Mouse (Mus musculus) kidney, embryonic 14.5 days (tissue): ENCODE data around the gene 4933415F23Rik. TPM values are rescaled to one million over a fixed set of nuclear protein-coding genes. Genes with fewer than 3 reads are reported as not detected.

Experiments
- ATAC-seq: fragments of 200-750 bp; cut with Nextera tagmentation; 2 replicates; pipeline ENCODE4 v1.8.0; 2017; ENCODE audit warnings: moderate number of reproducible peaks, mild to moderate bottlenecking, moderate TSS enrichment, moderate library complexity; ENCODE audit not compliant: low FRiP score, low TSS enrichment
- H3K27ac ChIP-seq: fragments of 300-500 bp; sonication (generic); 2 replicates; pipeline ENCODE4 v1.5.1; 2014; ENCODE audit warnings: low read depth, mild to moderate bottlenecking, low read length, moderate library complexity, mixed read lengths
- H3K27me3 ChIP-seq: fragments of 300-500 bp; sonication (generic); 2 replicates; pipeline ENCODE4 v1.6.1; 2014; ENCODE audit warnings: mild to moderate bottlenecking, low read length; ENCODE audit not compliant: control insufficient read depth, insufficient read depth
- H3K36me3 ChIP-seq: fragments of 300-500 bp; sonication (generic); 2 replicates; pipeline ENCODE4 v1.6.1; 2014; ENCODE audit warnings: low read length, mixed read lengths; ENCODE audit not compliant: control insufficient read depth, insufficient read depth
- H3K4me1 ChIP-seq: fragments of 300-500 bp; sonication (generic); 2 replicates; pipeline ENCODE4 v1.6.1; 2014; ENCODE audit warnings: low read length, mixed read lengths; ENCODE audit not compliant: control insufficient read depth, insufficient read depth
- H3K4me2 ChIP-seq: fragments of 300-500 bp; sonication (generic); replicated peaks from 2 replicates; pipeline ENCODE4 v1.6.1; 2014; ENCODE audit warnings: low read depth, mild to moderate bottlenecking, low read length
- H3K4me3 ChIP-seq: fragments of 300-500 bp; sonication (generic); 2 replicates; pipeline ENCODE4 v1.5.1; 2014; ENCODE audit warnings: mild to moderate bottlenecking, low read length
- H3K9ac ChIP-seq: fragments of 300-500 bp; sonication (generic); 2 replicates; pipeline ENCODE4 v1.6.1; 2014; ENCODE audit warnings: low read depth, mild to moderate bottlenecking, low read length, moderate library complexity
- H3K9me3 ChIP-seq: fragments of 300-500 bp; sonication (generic); 2 replicates; pipeline ENCODE4 v1.6.1; 2016; ENCODE audit warnings: low read length; ENCODE audit not compliant: control insufficient read depth
- WGBS: fragments of 180-500 bp; shearing (Covaris S2); extraction: QIAGEN DNeasy Blood & Tissue Kit; methylation state at CpG from one replicate; pipeline ENCODE4 v1.1.7; 2014; 5-methylcytosine and 5-hydroxymethylcytosine counted together
- polyA plus RNA-seq: library from polyadenylated mRNA; unstranded; fragments of >200 nt; fragmentation: Nextera tagmentation; extraction: Ambion mirVana; gene quantifications from 2 replicates; pipeline ENCODE4 v1.2.1, GENCODE M21; 2014

4933415F23Rik gene
- polyA plus RNA-seq, 1 experiment from 2014 or later, result not detected

- no peak overlapping the region for H3K4me2 ChIP-seq
- H3K36me3 ChIP-seq, result no peaks in the 10 kb centered on the region
- H3K27ac ChIP-seq, result no peak overlapping the region
- no peak overlapping the region for H3K4me3 ChIP-seq
- H3K4me1 ChIP-seq, result no peaks in the 10 kb centered on the region
- no peaks in the 10 kb centered on the region for H3K9me3 ChIP-seq
- H3K9ac ChIP-seq, result no peak overlapping the region
- WGBS, result 75% methylated on average over 4 of the region's 4 CpGs
- no peaks in the 10 kb centered on the region for H3K27me3 ChIP-seq
- ATAC-seq, result no peak
These were observed 828 bp upstream of the 4933415F23Rik start for GRCm38 (mm10) chr1:23102881-23103280.

GRCm38 (mm10) chr1:23099791-23100190 lies 2.3 kb downstream of the 4933415F23Rik start:
- ATAC-seq, result no peak
- no peaks in the 10 kb centered on the region for H3K36me3 ChIP-seq
- H3K27me3 ChIP-seq, result no peaks in the 10 kb centered on the region
- no peak overlapping the region for H3K4me3 ChIP-seq
- no peak overlapping the region for H3K9ac ChIP-seq
- no peak overlapping the region for H3K27ac ChIP-seq
- no peak overlapping the region for H3K4me2 ChIP-seq
- no peaks in the 10 kb centered on the region for H3K9me3 ChIP-seq
- no peaks in the 10 kb centered on the region for H3K4me1 ChIP-seq
- WGBS, result 77% methylated on average over 1 of the region's 1 CpGs

GRCm38 (mm10) chr1:23098451-23098850 lies 3.6 kb downstream of the 4933415F23Rik start:
- Histone ChIP-seq H3K9ac (no peak overlapping the region), H3K4me3 (no peak overlapping the region), H3K27ac (no peak overlapping the region), H3K9me3 (no peaks in the 10 kb centered on the region), H3K36me3 (no peaks in the 10 kb centered on the region), H3K27me3 (no peaks in the 10 kb centered on the region), H3K4me2 (no peak overlapping the region), H3K4me1 (no peaks in the 10 kb centered on the region)
- WGBS, result 100% methylated on average over 2 of the region's 2 CpGs
- no peak for ATAC-seq

GRCm38 (mm10) chr1:23097996-23098395 lies 4.1 kb downstream of the 4933415F23Rik start:
- no peak overlapping the region for H3K4me2 ChIP-seq
- no peak for ATAC-seq
- no peaks in the 10 kb centered on the region for H3K36me3 ChIP-seq
- 85% methylated on average over 4 of the region's 4 CpGs for WGBS
- H3K27ac ChIP-seq, result no peak overlapping the region
- no peaks in the 10 kb centered on the region for H3K27me3 ChIP-seq
- no peaks in the 10 kb centered on the region for H3K9me3 ChIP-seq
- H3K9ac ChIP-seq, result no peak overlapping the region
- H3K4me1 ChIP-seq, result no peaks in the 10 kb centered on the region
- no peak overlapping the region for H3K4me3 ChIP-seq

GRCm38 (mm10) chr1:23067715-23068114 lies 34.3 kb downstream of the 4933415F23Rik start:
- no peak for ATAC-seq
- Histone ChIP-seq H3K4me3 (no peak overlapping the region), H3K4me1 (no peaks in the 10 kb centered on the region), H3K27me3 (no peaks in the 10 kb centered on the region), H3K4me2 (no peak overlapping the region), H3K27ac (no peak overlapping the region), H3K36me3 (no peaks in the 10 kb centered on the region), H3K9me3 (no peaks in the 10 kb centered on the region), H3K9ac (no peak overlapping the region)
- WGBS, result 77% methylated on average over 5 of the region's 5 CpGs

GRCm38 (mm10) chr1:23064717-23065475 lies 37.2 kb downstream of the 4933415F23Rik start:
- Histone ChIP-seq H3K4me3 (no peak overlapping the region), H3K9me3 (no peaks in the 10 kb centered on the region), H3K36me3 (no peaks in the 10 kb centered on the region), H3K9ac (no peak overlapping the region), H3K4me2 (no peak overlapping the region), H3K27ac (no peak overlapping the region), H3K4me1 (no peaks in the 10 kb centered on the region), H3K27me3 (no peaks in the 10 kb centered on the region)
- ATAC-seq, result no peak
- WGBS, result 40% methylated on average over 4 of the region's 4 CpGs

GRCm38 (mm10) chr1:23063946-23064345 lies 38.1 kb downstream of the 4933415F23Rik start:
- Histone ChIP-seq H3K4me3 (no peak overlapping the region), H3K36me3 (no peaks in the 10 kb centered on the region), H3K27ac (no peak overlapping the region), H3K9me3 (no peaks in the 10 kb centered on the region), H3K9ac (no peak overlapping the region), H3K27me3 (no peaks in the 10 kb centered on the region), H3K4me1 (no peaks in the 10 kb centered on the region), H3K4me2 (no peak overlapping the region)
- ATAC-seq, result no peak
- WGBS, result 76% methylated on average over 2 of the region's 2 CpGs

GRCm38 (mm10) chr1:23061614-23062373 lies 40.3 kb downstream of the 4933415F23Rik start:
- Histone ChIP-seq H3K27me3 (no peaks in the 10 kb centered on the region), H3K27ac (no peak overlapping the region), H3K9me3 (no peaks in the 10 kb centered on the region), H3K4me3 (no peak overlapping the region), H3K9ac (no peak overlapping the region), H3K4me2 (no peak overlapping the region), H3K36me3 (no peaks in the 10 kb centered on the region), H3K4me1 (no peaks in the 10 kb centered on the region)
- ATAC-seq, result peak; percentile 95
- 27% methylated on average over 14 of the region's 14 CpGs for WGBS

- H3K27ac ChIP-seq, result no peak overlapping the region
- H3K4me3 ChIP-seq, result no peak overlapping the region
- H3K36me3 ChIP-seq, result no peaks in the 10 kb centered on the region
- no peak overlapping the region for H3K4me2 ChIP-seq
- no peak for ATAC-seq
- no peaks in the 10 kb centered on the region for H3K4me1 ChIP-seq
- H3K27me3 ChIP-seq, result no peaks in the 10 kb centered on the region
- 91% methylated on average over 9 of the region's 9 CpGs for WGBS
- no peak overlapping the region for H3K9ac ChIP-seq
- H3K9me3 ChIP-seq, result no peaks in the 10 kb centered on the region
These were observed 42.0 kb downstream of the 4933415F23Rik start for GRCm38 (mm10) chr1:23060056-23060455.
